Mouse (Mus musculus) right cerebral cortex, postnatal 25 days (tissue): ENCODE results near the gene Acadvl.

ENCODE experiments used
- DNase-seq: peaks from one replicate; pipeline ENCODE4 v3.0.0; 2022

Gene Acadvl

DNA sequence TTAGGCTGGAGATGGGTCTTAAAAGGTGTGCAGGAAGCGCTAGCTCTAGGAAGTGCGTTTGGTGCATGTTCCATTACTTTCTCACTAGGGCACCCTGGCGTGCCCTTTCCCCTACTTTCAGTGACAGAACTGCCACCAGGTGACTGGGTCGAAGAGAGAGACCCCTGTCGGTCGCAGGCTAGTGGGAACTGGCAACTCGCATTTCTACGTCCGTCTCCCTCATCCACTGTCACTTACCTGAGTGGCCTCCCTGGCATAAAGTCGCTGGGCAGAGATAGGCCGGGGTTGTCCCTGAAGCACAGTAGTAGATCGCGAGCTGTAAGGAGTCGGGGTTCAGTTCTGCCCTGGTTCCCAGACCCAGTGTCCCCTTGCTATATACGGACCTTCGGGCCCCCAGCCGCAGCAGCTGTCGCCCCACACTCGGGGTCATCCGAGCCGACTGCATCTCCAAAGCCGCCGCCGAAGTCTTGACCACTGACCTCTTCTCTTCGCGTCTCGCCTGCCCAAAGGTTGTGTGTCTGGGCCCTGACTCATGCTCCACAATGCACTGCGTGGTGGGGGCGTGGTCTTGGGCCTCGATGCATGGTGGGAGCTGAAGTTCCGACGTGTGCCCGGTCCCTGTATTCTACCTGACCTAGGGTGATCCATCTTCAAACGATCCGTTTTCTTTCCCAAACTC is at the start of gene Acadvl:
Gene Acadvl (minus strand): TSS at position 532 of the 679 bp plus-strand sequence.
- DNase-seq: peak; percentile 86

DNA sequence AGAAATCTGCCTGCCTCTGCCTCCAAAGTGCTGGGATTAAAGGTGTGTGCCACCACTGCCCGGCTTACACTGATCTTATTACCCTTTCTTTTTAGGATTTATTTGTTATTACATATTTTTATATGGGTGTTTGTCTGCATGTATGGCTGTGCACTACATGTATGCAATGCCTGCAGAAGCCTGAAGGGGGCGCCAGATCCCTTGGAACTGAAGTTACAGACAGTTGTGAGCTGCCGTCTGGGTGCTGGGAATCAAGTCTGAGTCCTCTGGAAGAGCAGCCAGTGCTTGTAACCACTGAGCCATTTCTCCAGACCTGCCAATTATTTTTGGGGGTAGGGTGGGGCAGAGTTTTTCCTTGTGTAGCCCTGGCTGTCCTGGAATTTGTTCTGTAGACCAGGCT is 47.8 kb upstream of the Acadvl start:
- DNase-seq: no peak

GRCm38 (mm10) chr11:70059930-70060329 is 44.7 kb upstream of the Acadvl start:
- no peak for DNase-seq

DNA sequence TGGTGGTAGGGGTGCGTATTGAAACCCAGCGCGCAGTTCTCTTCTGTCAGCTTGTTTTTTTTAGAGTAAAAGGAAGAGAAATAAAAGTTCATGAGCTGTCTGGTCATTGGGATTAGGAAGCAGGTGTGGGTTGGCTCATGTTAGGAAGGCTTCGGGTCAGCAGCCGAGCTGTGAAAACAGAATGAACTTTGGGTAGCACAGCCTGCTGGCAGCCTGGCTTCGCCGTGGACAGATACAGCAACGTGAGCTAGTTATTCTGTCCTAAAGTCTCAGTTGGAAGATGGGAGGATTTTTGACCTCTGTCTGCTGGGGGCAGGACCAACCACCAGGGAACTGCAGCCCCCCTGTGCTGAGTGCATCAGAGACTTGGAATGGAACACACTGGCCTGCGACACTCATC is 42.6 kb upstream of the Acadvl start:
- no peak for DNase-seq

- peak; percentile 54 for DNase-seq
Observed at GRCm38 (mm10) chr11:70055618-70056214, 40.5 kb upstream of the Acadvl start.

DNA sequence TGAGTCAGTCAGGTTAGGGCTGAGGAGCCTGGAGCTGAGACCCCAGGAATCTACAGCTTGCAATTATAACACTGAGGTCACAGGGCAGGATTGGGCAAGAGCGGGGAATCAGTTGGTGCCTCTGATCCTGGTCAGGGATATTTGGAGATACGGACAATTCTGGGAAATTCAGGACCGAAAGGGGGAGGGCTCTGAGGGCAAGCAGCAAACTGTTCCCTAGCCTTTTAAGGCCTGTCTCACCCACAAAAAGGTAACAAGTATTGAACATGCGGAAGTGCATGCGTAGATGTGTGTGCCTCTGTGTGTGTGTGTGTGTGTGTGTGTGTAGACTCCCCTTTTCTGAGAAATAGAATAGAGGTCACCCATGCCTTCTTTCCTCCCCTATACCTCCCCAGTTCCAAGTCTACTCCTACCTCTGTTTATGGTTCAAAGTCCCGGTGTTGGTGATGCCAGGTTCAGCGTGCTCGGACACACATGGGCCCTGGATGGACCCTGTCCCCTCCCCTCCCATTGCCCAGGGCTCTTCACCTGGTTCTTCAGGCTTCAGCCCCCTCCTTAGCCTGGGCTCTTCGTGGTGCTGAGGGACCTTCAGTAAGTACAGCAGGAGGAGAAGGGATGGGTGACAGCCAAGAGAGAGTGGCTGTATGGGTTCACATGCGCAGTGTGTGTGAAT is 38.8 kb upstream of the Acadvl start, which contains the start of gene Asgr1:
Gene Asgr1 (plus strand): TSS at position 188 of the 673 bp plus-strand sequence.
- no peak for DNase-seq

- no peak for DNase-seq
Observed at GRCm38 (mm10) chr11:70053156-70053555, 37.9 kb upstream of the Acadvl start.

DNA sequence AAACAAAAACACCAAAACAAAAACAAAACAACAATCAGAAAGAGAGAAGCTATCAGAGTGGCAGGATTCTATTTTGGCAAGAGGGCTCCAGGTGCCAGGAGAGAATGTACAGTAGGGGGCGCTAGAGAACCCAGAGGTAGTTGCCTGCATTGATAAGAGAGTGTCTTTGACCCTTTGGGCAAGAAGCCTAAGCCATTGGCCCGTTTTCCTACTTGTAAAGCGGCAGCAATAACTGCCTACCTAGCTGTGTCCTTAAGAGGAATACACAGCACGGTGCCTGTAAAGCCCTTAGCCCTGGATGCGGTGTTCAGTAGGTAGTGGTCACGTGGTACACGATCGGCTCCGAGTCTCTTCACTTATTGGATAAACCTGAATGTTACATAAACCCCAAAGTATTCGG is 34.6 kb upstream of the Acadvl start:
- DNase-seq: no peak

DNA sequence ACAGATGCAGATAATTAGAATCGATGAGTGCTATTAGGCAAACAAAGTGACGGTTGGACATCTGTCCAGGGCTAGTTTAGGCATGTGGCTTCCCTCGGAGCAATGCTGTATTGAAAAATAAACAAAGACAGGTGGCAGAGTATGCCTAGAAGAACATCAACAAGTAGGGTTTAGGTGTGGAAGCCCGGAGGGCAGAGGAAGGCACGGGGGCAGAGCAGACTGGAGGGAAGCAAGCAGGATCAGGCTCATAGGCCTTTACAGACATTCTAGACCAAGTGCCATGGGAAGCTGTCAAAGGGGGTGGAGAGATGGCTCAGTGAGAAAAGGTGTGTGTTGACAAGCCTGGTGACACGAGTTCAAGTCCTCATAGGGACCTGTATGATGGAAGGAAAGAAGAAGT is 34.2 kb upstream of the Acadvl start:
- no peak for DNase-seq

DNA sequence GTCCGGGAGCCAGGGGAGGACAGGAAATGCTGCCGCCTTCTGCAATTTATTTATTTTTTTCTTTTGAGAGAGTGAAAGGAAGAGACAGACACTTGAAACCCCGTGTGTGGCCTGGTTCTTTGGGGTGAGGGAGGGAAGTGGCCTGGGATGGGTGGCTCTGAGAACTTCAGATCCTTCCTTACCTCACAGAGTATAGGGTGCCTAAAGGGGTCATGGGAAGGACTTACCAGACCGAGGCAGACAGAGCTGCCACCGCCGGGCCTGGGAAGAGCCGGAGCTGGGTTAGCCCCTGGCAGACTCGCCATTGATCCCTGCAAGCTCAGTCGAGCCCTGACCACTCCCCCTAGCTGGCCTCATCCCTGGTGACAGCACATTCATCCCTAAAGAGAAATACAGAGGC is 30.2 kb upstream of the Acadvl start:
- DNase-seq: no peak

GRCm38 (mm10) chr11:70043665-70044064 is 28.5 kb upstream of the Acadvl start:
- DNase-seq: no peak

DNA sequence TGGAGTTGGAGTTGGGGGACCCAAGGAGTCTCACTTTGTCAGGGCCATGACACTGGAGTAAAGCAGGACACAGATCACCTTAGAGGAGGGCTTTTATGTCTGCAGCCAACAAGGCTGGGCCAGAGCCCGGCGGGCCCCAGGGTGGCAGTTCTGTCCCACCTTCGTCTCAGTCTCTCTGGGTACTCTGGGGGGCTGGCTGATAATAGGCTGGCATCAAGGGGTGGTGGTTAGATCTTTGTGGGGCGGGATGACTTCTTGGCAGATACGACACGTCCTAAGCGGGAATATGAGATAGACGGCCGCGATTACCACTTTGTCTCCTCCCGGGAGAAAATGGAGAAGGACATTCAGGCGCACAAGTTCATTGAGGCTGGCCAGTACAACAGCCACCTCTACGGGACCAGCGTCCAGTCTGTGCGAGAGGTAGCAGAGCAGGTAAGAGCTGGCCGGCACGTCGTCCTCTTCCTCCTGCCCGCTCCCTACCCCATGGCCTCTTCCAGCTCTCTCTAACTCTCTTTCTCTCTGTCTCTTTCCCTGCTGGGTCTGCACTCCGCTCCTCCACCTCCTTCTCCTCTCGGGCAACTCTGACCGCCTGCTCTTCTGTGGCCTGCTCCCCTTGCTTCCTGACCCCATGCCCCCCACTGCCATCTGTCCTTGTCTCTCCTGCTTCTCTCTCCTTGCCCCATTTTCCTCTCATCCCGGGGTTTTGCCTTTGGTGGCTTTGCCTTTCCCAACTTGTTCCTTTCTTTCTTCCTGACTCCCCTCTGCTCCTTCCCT is 27.3 kb upstream of the Acadvl start:
- no peak for DNase-seq

DNA sequence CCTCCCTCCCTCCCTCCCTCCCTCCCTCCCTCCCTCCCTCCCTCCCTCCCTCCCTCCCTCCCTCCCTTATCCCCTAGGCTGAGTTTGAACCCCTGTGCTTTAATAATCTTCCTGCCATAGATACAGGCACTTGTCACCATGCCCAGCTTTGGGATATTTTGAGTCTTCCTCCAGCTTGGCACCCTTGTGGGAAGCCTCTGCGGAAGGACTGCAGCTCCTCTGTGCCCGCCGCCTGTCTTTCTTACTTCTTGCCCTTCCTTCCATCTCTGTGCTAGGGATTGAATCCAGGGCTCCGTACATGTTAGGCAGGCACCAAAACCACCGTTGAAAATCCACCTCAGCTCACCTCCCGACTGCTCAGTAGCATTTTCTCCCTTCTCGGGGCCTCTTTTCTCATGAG is 25.0 kb upstream of the Acadvl start:
- DNase-seq: no peak

DNA sequence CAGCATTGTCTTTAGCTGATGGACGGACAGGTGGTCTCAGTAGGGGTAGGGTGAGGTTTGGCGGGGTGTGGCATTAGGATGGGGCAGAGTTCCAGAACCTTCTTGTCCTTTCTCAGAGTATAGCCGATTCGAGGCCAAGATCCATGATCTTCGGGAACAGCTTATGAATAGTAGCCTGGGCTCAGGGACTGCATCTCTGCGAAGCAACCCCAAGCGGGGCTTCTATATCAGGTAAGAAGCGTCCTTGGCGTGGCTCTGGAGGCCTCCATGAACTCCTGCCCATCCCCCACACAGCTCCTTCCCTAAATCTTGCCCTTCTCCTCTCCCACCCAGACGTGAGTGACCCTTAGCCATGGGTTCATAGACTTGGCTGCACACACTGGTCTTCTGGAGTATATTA is 24.4 kb upstream of the Acadvl start:
- no peak for DNase-seq

DNA sequence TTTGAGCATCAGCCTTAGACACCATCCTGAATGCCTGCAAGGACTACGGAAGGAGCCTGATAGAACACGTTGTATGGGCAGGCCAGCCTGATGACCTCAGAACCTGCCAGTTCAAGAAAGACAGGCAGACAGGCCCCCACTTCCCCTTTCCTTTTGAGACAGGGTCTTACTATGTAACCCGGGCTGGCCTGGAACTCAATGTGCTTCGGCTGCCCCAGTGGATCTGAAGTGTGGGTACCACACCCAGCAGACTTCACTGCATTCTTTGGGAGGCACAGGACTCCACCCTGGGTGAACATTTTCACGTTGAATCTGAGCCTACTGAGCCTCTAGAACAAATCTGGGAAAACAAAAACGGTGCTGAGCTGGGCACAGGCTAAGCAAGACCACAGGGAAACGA is 23.0 kb upstream of the Acadvl start:
- no peak for DNase-seq

- DNase-seq: no peak
Observed at GRCm38 (mm10) chr11:70031321-70031670, 16.1 kb upstream of the Acadvl start.

DNA sequence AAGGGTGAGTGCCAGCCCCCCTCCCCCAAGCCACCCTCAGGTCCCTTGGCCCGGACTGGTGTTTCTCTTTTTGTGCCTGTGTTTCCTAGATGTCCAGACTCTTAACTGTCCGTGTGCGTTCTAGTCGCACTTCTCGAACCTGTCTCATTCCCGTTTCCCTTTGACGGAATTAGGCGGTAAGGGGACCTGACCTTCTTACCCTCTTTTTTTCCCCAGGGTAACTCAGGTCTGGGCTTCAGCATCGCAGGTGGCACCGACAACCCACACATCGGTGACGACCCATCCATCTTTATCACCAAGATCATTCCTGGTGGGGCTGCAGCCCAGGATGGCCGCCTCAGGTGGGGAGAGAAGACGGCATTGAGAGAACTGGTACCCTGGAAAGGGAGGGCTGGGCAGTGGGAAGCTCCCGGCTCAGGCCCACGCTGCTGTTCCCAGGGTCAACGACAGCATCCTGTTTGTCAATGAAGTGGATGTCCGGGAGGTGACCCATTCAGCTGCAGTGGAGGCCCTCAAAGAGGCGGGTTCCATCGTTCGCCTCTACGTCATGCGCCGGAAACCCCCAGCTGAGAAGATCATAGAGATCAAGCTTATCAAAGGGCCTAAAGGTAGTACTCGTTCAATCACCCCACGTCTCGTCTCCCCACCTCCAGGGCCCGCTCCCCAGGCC is 15.6 kb upstream of the Acadvl start:
- no peak for DNase-seq

- DNase-seq: no peak
Observed at GRCm38 (mm10) chr11:70029829-70030550, 14.8 kb upstream of the Acadvl start.

DNA sequence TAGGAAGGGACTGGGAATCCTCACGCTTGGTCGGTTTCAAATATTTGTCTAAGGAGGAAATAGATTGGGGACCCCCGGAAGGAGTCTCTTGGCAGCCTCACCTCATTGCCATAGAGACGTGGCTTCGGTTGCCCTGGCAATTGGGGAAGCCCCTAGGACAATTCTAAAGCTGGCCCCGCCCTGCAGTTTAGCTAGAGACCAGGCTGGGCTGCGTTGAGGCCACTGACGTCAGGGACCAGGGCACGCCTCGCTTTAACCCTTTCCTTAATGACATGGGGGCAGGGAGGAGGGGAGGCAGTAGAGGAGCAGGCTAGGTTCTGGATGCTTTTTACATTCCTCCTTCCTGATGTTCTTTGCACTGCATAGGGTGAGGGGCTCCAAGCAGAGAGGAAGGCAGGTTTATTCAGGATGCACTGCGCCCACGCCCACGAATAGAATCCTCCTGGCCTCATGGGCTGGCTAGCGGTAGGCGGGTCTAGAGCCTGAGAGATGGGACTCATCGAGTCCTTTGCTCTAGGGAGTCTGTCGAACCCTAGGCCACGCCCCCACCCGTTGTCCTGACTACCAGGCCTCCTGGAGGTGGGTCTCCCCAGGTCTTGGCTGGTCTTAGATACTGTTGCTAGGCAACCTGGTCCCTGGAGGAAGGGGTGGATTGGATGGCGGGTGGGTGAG is 14.1 kb upstream of the Acadvl start:
- DNase-seq: peak; percentile 84

GRCm38 (mm10) chr11:70028401-70029129 is 13.4 kb upstream of the Acadvl start:
- DNase-seq: no peak

DNA sequence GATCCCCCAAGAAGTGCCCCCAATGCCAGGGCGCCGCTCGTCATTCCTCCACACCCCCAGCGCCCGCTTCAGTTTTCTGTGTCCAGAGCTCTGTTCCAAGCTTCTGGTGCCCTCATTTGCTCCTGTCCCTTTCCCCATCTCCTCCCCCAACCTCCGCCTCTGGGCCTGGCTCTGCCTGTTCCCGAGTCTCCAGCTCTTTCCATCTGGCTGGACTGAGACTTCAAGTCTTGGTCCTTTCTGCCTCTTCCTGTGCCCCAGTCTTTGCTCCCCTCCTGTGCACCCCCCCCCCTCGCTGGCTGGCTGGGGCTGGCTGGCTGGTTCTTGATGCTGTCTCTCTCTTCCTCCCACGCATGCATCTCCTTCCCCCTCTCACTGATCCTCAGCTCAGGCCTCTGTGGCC is 12.2 kb upstream of the Acadvl start:
- DNase-seq: peak; percentile 37
